Mouse (Mus musculus): ENCODE measurements around the gene Mrps10. TPM values are rescaled to one million over a fixed set of nuclear protein-coding genes. Genes with fewer than 3 reads are reported as not detected.
A peak's percentile ranks its signal among the peaks of the same experiment; 100 is the strongest.
"Not testable (repeated sequence)": the region's sequence is repeated elsewhere in the genome, so short reads cannot be mapped to it uniquely, and the experiment has no call there.

Gene Mrps10
- polyA plus RNA-seq, 1 experiment from 2014 or later = 67.4 TPM

- Histone ChIP-seq H3K4me1 (ENCODE audit: control insufficient read depth, insufficient read depth, low read length) (peaks cover 6% of the 10 kb centered on the region; the same call in 1 of the 2 replicates), H3K9ac (ENCODE audit: low read length) (no peak overlapping the region), H3K36me3 (ENCODE audit: control insufficient read depth, insufficient read depth) (no peaks in the 10 kb centered on the region), H3K4me3 (ENCODE audit: low read length) (peak overlapping the region; percentile 46), H3K27ac (ENCODE audit: low read length) (no peak overlapping the region), H3K9me3 (replicated peaks; ENCODE audit: control insufficient read depth, low read length) (no peaks in the 10 kb centered on the region), H3K27me3 (ENCODE audit: control insufficient read depth, insufficient read depth, low read length) (peaks cover 5% of the 10 kb centered on the region), H3K4me2 (ENCODE audit: low read depth, low read length) (peak overlapping the region; percentile 64)
- 19% methylated on average over 24 of the region's 24 CpGs for WGBS
- 0 out of 2 replicates have a peak, but pooled peaks have one; percentile 21 for ATAC-seq (replicated peaks; ENCODE audit: extremely low read depth, insufficient read depth, low FRiP score)
Observed at GRCm38 (mm10) chr17:47394223-47394869, 25.7 kb downstream of the Mrps10 start.

GRCm38 (mm10) chr17:47395376-47395913 is 26.8 kb downstream of the Mrps10 start:
- peak; percentile 70 for ATAC-seq (replicated peaks; ENCODE audit: extremely low read depth, insufficient read depth, low FRiP score)
- Histone ChIP-seq H3K4me2 (ENCODE audit: low read depth, low read length) (peak overlapping the region; percentile 64), H3K4me3 (ENCODE audit: low read length) (peak overlapping the region; percentile 46), H3K27me3 (ENCODE audit: control insufficient read depth, insufficient read depth, low read length) (peaks cover 6% of the 10 kb centered on the region), H3K36me3 (ENCODE audit: control insufficient read depth, insufficient read depth) (no peaks in the 10 kb centered on the region), H3K9ac (ENCODE audit: low read length) (peak overlapping the region; percentile 15; the same call in 1 of the 2 replicates), H3K4me1 (ENCODE audit: control insufficient read depth, insufficient read depth, low read length) (peaks cover 6% of the 10 kb centered on the region; the same call in 1 of the 2 replicates), H3K27ac (ENCODE audit: low read length) (no peak overlapping the region), H3K9me3 (replicated peaks; ENCODE audit: control insufficient read depth, low read length) (no peaks in the 10 kb centered on the region)
- 3% methylated on average over 19 of the region's 20 CpGs for WGBS

- Histone ChIP-seq H3K4me1 (ENCODE audit: control insufficient read depth, insufficient read depth, low read length) (peaks cover 6% of the 10 kb centered on the region; the same call in 1 of the 2 replicates), H3K9me3 (replicated peaks; ENCODE audit: control insufficient read depth, low read length) (no peaks in the 10 kb centered on the region), H3K4me2 (ENCODE audit: low read depth, low read length) (no peak overlapping the region), H3K4me3 (ENCODE audit: low read length) (no peak overlapping the region), H3K36me3 (ENCODE audit: control insufficient read depth, insufficient read depth) (no peaks in the 10 kb centered on the region), H3K27me3 (ENCODE audit: control insufficient read depth, insufficient read depth, low read length) (peaks cover 8% of the 10 kb centered on the region; the same call in 1 of the 2 replicates), H3K27ac (ENCODE audit: low read length) (no peak overlapping the region), H3K9ac (ENCODE audit: low read length) (no peak overlapping the region)
- no peak for ATAC-seq (replicated peaks; ENCODE audit: extremely low read depth, insufficient read depth, low FRiP score)
- WGBS = 76% methylated on average over 8 of the region's 8 CpGs
Observed at GRCm38 (mm10) chr17:47399091-47399490, 30.4 kb downstream of the Mrps10 start.

DNA sequence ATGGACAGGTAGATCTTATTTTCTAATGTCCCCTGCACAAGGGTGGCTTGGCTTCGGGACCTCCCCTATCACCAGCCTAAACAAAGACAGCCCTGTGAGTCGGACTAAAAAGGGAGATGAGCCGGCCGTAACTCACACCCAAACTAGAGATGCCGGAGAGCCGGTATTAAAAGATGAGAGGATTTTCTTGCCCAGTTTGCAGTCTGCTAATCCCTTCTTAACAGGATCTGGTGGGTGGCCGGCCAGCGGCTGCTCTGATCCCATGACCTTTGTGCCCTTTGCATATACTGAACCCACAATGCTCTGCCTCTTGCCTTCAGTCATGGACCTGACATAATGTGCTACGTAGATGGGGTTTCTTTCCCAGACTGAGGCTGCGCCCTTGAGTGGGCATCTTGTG is 31.8 kb downstream of the Mrps10 start, which contains the start of gene Guca1a:
TSS of gene Guca1a (minus strand) at position 134 of the 400 bp plus-strand sequence.
- 59% methylated on average over 10 of the region's 10 CpGs for WGBS
- H3K4me2 ChIP-seq (ENCODE audit: low read depth, low read length) = no peak within 1 kb of the TSS
- H3K36me3 ChIP-seq (ENCODE audit: control insufficient read depth, insufficient read depth) = no peaks in the 10 kb centered on the region
- H3K9ac ChIP-seq (ENCODE audit: low read length) = no peak within 1 kb of the TSS
- peaks cover 8% of the 10 kb centered on the region; the same call in 1 of the 2 replicates for H3K27me3 ChIP-seq (ENCODE audit: control insufficient read depth, insufficient read depth, low read length)
- no peak for ATAC-seq (replicated peaks; ENCODE audit: extremely low read depth, insufficient read depth, low FRiP score)
- H3K27ac ChIP-seq (ENCODE audit: low read length) = no peak within 1 kb of the TSS
- H3K9me3 ChIP-seq (replicated peaks; ENCODE audit: control insufficient read depth, low read length) = no peaks in the 10 kb centered on the region
- no peaks in the 10 kb centered on the region for H3K4me1 ChIP-seq (ENCODE audit: control insufficient read depth, insufficient read depth, low read length)
- no peak within 1 kb of the TSS for H3K4me3 ChIP-seq (ENCODE audit: low read length)

- Histone ChIP-seq H3K27ac (ENCODE audit: low read length) (no peak overlapping the region), H3K27me3 (ENCODE audit: control insufficient read depth, insufficient read depth, low read length) (peaks cover 30% of the 10 kb centered on the region), H3K4me1 (ENCODE audit: control insufficient read depth, insufficient read depth, low read length) (0 out of 2 replicates have a peak, but pooled peaks cover 2% of the 10 kb centered on the region), H3K9me3 (replicated peaks; ENCODE audit: control insufficient read depth, low read length) (no peaks in the 10 kb centered on the region), H3K4me3 (ENCODE audit: low read length) (no peak overlapping the region), H3K4me2 (ENCODE audit: low read depth, low read length) (no peak overlapping the region), H3K9ac (ENCODE audit: low read length) (no peak overlapping the region), H3K36me3 (ENCODE audit: control insufficient read depth, insufficient read depth) (no peaks in the 10 kb centered on the region)
- 59% methylated on average over 10 of the region's 10 CpGs for WGBS
- ATAC-seq (replicated peaks; ENCODE audit: extremely low read depth, insufficient read depth, low FRiP score) = no peak
Observed at GRCm38 (mm10) chr17:47407717-47408557, 39.2 kb downstream of the Mrps10 start.

- peak; percentile 41; the same call in 1 of the 2 replicates for ATAC-seq (replicated peaks; ENCODE audit: extremely low read depth, insufficient read depth, low FRiP score)
- Histone ChIP-seq H3K9ac (ENCODE audit: low read length) (no peak overlapping the region), H3K4me1 (ENCODE audit: control insufficient read depth, insufficient read depth, low read length) (0 out of 2 replicates have a peak, but pooled peaks cover 2% of the 10 kb centered on the region), H3K9me3 (replicated peaks; ENCODE audit: control insufficient read depth, low read length) (no peaks in the 10 kb centered on the region), H3K27ac (ENCODE audit: low read length) (no peak overlapping the region), H3K36me3 (ENCODE audit: control insufficient read depth, insufficient read depth) (no peaks in the 10 kb centered on the region), H3K4me3 (ENCODE audit: low read length) (no peak overlapping the region), H3K4me2 (ENCODE audit: low read depth, low read length) (no peak overlapping the region), H3K27me3 (ENCODE audit: control insufficient read depth, insufficient read depth, low read length) (peaks cover 35% of the 10 kb centered on the region)
- 20% methylated on average over 8 of the region's 8 CpGs for WGBS
Observed at GRCm38 (mm10) chr17:47408558-47408898, 39.8 kb downstream of the Mrps10 start.

DNA sequence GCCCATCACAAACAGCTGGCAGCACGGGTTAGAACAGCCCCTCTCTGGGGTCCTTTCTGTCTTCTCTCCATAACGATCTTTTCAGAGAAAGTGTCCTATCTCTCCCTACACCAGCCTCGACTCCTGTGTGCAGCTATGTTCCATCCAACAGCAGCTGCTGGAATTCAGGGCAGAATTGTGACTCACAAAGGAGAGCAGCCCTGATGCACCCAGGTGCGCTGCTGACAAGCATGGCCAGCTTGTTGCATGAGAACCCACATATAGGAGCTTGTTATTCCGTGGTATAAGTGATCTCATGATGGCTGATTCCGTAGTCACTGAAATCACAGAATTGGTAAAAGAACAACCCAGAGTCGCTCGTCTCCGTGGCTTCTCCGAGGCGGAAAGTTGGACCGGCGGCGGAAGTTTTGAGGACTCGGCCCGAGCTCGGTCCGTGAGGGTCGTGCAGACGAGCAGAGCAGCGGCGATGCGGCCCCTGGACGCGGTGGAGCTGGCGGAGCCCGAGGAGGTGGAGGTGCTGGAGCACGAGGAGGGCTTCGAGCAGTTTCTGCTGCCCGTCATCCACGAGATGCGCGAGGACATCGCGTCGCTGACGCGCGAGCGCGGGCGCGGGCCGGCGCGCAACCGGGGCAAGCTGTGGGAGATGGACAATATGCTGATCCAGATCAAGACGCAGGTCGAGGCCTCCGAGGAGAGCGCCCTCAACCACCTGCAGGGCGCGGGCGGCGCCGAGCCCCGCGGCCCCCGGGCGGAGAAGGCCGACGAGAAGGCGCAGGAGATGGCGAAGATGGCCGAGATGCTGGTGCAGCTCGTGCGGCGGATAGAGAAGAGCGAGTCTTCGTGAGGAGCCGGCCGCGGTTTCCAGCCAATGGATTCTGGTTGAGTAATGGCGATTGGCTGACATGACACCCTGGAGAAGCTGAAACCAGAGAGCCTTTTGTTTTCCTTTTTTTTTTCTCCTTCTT is 41.5 kb downstream of the Mrps10 start:
- Histone ChIP-seq H3K4me3 (ENCODE audit: low read length) (peak overlapping the region; percentile 47), H3K4me2 (ENCODE audit: low read depth, low read length) (peak overlapping the region; percentile 63), H3K27me3 (ENCODE audit: control insufficient read depth, insufficient read depth, low read length) (peaks cover 37% of the 10 kb centered on the region)
- ATAC-seq (replicated peaks; ENCODE audit: extremely low read depth, insufficient read depth, low FRiP score); H3K36me3 ChIP-seq (ENCODE audit: control insufficient read depth, insufficient read depth); H3K4me1 ChIP-seq (ENCODE audit: control insufficient read depth, insufficient read depth, low read length); H3K27ac ChIP-seq (ENCODE audit: low read length); H3K9ac ChIP-seq (ENCODE audit: low read length); H3K9me3 ChIP-seq (replicated peaks; ENCODE audit: control insufficient read depth, low read length): not testable (repeated sequence)
- WGBS = 3% methylated on average over 74 of the region's 74 CpGs

GRCm38 (mm10) chr17:47420195-47420594 is 51.5 kb downstream of the Mrps10 start:
- 67% methylated on average over 2 of the region's 2 CpGs for WGBS

More at GRCm38 (mm10) chr17:47420195-47420594, 51.5 kb downstream of the Mrps10 start:
- no peak overlapping the region for H3K27ac ChIP-seq (ENCODE audit: low read length)
- no peak overlapping the region for H3K4me3 ChIP-seq (ENCODE audit: low read length)
- H3K4me1 ChIP-seq (ENCODE audit: control insufficient read depth, insufficient read depth, low read length) = peaks cover 3% of the 10 kb centered on the region; the same call in 1 of the 2 replicates
- no peak for ATAC-seq (replicated peaks; ENCODE audit: extremely low read depth, insufficient read depth, low FRiP score)
- H3K4me2 ChIP-seq (ENCODE audit: low read depth, low read length) = no peak overlapping the region
- H3K27me3 ChIP-seq (ENCODE audit: control insufficient read depth, insufficient read depth, low read length) = no peaks in the 10 kb centered on the region
- no peaks in the 10 kb centered on the region for H3K36me3 ChIP-seq (ENCODE audit: control insufficient read depth, insufficient read depth)
- H3K9me3 ChIP-seq (replicated peaks; ENCODE audit: control insufficient read depth, low read length) = peaks cover 3% of the 10 kb centered on the region; the same call in 1 of the 2 replicates
- H3K9ac ChIP-seq (ENCODE audit: low read length) = no peak overlapping the region

All from heart, embryonic 16.5 days (tissue).